Mouse (Mus musculus): ENCODE measurements around the gene Stac. TPM values are rescaled to one million over a fixed set of nuclear protein-coding genes. Genes with fewer than 3 reads are reported as not detected.

Gene Stac
- polyA plus RNA-seq, 1 experiment from 2014 or later = 2.3 TPM

DNA sequence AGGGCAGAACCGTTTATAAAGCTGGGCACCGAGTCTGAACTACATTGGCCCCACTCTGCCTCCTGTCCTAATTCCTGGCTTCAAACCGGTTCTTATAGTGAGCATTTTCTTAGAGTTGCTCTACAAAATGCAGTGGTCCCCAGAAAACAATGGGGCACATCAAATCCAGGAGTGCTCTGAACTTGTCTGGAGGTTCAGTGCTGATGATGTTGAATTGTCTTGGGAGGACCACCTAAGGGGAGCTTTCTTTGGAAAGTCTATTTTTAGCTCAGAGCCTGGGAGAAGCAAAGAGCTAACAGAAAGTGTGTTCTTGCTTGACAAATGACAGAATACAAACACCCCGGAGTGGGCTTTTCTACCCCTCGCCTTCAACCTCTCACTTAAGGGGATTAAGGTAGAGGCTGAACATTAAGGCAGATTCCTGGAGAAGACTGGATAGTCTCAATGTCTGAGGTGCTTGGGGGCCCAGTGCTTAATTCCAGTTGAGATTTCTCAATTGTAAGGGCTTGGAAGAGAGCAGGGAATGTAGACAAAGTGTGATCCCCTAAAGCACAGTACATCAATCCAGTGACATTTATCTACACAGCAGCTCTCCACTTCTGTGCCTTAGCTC, 34.9 kb upstream of the Stac start:
- H3K27ac ChIP-seq = no peak overlapping the region

DNA sequence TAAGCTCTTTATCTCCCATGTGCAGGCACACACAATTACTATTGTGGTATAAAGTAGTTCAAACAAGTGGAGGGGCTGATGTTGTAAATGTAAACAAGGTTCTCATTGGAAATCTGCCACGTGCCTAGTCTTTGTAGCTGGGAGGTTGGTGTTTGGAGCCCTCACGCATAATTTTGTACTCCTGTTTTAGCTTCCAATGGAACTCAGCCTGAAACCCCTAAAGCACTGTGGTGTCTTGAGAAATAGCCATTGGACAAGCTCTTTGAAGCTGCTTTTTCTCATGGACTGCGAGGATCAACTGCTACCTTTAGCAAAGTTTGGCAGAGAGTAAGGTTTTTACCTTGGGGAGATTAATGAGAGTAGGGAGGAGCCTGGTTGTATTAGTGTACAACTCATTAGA, 24.3 kb upstream of the Stac start:
- Histone ChIP-seq H3K27me3 (ENCODE audit: insufficient read depth, low read length) (no peaks in the 10 kb centered on the region), H3K9ac (ENCODE audit: low read depth, low read length) (no peak overlapping the region), H3K4me2 (ENCODE audit: low read length) (no peak overlapping the region), H3K36me3 (ENCODE audit: insufficient read depth, low read length) (no peaks in the 10 kb centered on the region), H3K4me3 (replicated peaks; ENCODE audit: low read depth, low read length) (no peak overlapping the region), H3K9me3 (replicated peaks; ENCODE audit: low read length) (no peaks in the 10 kb centered on the region), H3K27ac (no peak overlapping the region), H3K4me1 (replicated peaks; ENCODE audit: insufficient read depth, low read length) (no peaks in the 10 kb centered on the region)
- no peak for ATAC-seq (replicated peaks; ENCODE audit: low FRiP score, low read depth)
- TF ChIP-seq CTCF (IDR thresholded peaks at IDR 0.05; ENCODE audit: low read depth) = no peak
- WGBS = 60% methylated on average over 3 of the region's 3 CpGs
- DNase-seq (ENCODE audit: low spot score) = no peak

More for the DNA sequence above, 34.9 kb upstream of the Stac start:
- no peak overlapping the region for H3K4me3 ChIP-seq (replicated peaks; ENCODE audit: low read depth, low read length)
- WGBS = 62% methylated on average over 5 of the region's 5 CpGs
- no peaks in the 10 kb centered on the region for H3K4me1 ChIP-seq (replicated peaks; ENCODE audit: insufficient read depth, low read length)
- no peaks in the 10 kb centered on the region for H3K9me3 ChIP-seq (replicated peaks; ENCODE audit: low read length)
- H3K36me3 ChIP-seq (ENCODE audit: insufficient read depth, low read length) = no peaks in the 10 kb centered on the region
- H3K4me2 ChIP-seq (ENCODE audit: low read length) = no peak overlapping the region
- H3K9ac ChIP-seq (ENCODE audit: low read depth, low read length) = no peak overlapping the region
- DNase-seq (ENCODE audit: low spot score) (no peak), ATAC-seq (replicated peaks; ENCODE audit: low FRiP score, low read depth) (no peak)
- no peak for TF ChIP-seq CTCF (IDR thresholded peaks at IDR 0.05; ENCODE audit: low read depth)
- H3K27me3 ChIP-seq (ENCODE audit: insufficient read depth, low read length) = no peaks in the 10 kb centered on the region

DNA sequence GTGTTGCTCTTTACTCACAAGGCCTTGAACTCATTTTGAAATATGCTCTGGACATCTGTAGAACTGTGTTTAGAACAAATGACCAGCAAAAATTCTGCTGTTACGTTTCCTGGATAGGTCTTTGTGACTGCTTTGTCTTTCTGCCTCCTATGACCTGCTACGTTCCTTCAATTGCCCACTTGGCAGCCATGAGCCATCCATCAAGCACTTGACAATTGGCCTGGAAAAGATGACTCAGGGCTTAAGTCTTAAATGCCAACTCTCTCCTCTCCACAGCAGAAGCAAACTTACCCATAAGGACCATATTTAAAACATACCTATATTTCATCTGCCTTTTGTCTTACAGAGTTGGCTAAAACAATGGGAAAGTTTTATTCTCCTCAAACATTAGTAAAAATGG, 10.0 kb upstream of the Stac start:
- H3K27ac ChIP-seq = no peak overlapping the region
- WGBS = 41% methylated on average over 2 of the region's 2 CpGs
- no peak for ATAC-seq (replicated peaks; ENCODE audit: low FRiP score, low read depth)
- no peak for DNase-seq (ENCODE audit: low spot score)
- no peaks in the 10 kb centered on the region for H3K9me3 ChIP-seq (replicated peaks; ENCODE audit: low read length)
- H3K9ac ChIP-seq (ENCODE audit: low read depth, low read length) = no peak overlapping the region
- no peaks in the 10 kb centered on the region for H3K36me3 ChIP-seq (ENCODE audit: insufficient read depth, low read length)
- no peak for TF ChIP-seq CTCF (IDR thresholded peaks at IDR 0.05; ENCODE audit: low read depth)
- no peaks in the 10 kb centered on the region for H3K27me3 ChIP-seq (ENCODE audit: insufficient read depth, low read length)
- no peaks in the 10 kb centered on the region for H3K4me1 ChIP-seq (replicated peaks; ENCODE audit: insufficient read depth, low read length)
- H3K4me3 ChIP-seq (replicated peaks; ENCODE audit: low read depth, low read length) = no peak overlapping the region
- H3K4me2 ChIP-seq (ENCODE audit: low read length) = no peak overlapping the region

DNA sequence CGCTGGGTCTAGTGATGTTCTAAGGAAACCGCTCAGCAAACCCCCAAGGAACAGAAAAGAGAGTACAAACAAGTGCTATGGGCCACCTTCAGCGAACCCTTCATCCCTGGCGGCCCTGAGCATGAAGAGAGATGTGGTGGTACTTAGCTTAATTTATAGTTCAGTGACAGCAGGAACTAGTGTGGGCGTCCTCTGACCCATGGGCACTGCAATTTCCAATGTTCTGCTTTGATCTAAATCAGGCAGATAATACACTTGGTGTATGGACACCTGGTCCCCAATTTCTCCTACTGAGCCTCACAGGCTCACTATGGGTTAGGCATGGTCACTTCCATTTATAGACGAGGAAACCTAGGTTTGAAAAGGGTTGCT, 322 bp upstream of the Stac start:
- DNase-seq (ENCODE audit: low spot score) = peak; percentile 12
- 0 out of 2 replicates have a peak overlapping the region, but pooled peaks have one; percentile 38 for H3K9ac ChIP-seq (ENCODE audit: low read depth, low read length)
- 4% methylated on average over 6 of the region's 6 CpGs for WGBS

DNA sequence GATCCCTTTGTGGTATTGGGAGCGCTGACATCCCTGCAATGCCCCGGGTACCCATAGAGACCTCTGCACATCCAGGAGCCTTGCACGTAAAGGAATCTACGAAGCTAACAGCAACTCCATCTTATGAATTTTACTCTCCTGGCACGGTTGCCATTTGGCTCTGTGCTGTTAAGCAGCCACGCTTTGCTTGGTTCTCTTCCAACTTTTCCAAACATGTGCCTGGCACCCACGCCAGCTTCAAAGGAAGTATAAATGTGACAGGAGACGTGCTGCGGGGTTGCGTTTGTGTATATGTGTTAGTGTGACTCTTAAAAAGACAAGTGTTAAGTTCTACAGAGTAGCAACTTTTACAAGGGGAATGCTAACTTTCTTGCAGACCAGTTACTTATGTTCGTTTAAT, 1.0 kb downstream of the Stac start:
- Histone ChIP-seq H3K9ac (ENCODE audit: low read depth, low read length) (no peak overlapping the region), H3K4me2 (ENCODE audit: low read length) (no peak overlapping the region), H3K4me3 (replicated peaks; ENCODE audit: low read depth, low read length) (no peak overlapping the region; the same call in 1 of the 2 replicates), H3K36me3 (ENCODE audit: insufficient read depth, low read length) (no peaks in the 10 kb centered on the region), H3K9me3 (replicated peaks; ENCODE audit: low read length) (no peaks in the 10 kb centered on the region), H3K4me1 (replicated peaks; ENCODE audit: insufficient read depth, low read length) (no peaks in the 10 kb centered on the region; the same call in 1 of the 2 replicates), H3K27me3 (ENCODE audit: insufficient read depth, low read length) (no peaks in the 10 kb centered on the region), H3K27ac (no peak overlapping the region)
- no peak for TF ChIP-seq CTCF (IDR thresholded peaks at IDR 0.05; ENCODE audit: low read depth)
- WGBS = 72% methylated on average over 11 of the region's 11 CpGs
- DNase-seq (ENCODE audit: low spot score) = no peak
- no peak for ATAC-seq (replicated peaks; ENCODE audit: low FRiP score, low read depth)

More for the DNA sequence above, 322 bp upstream of the Stac start:
- H3K27ac ChIP-seq = no peak overlapping the region
- no peaks in the 10 kb centered on the region; the same call in 1 of the 2 replicates for H3K4me1 ChIP-seq (replicated peaks; ENCODE audit: insufficient read depth, low read length)
- TF ChIP-seq CTCF (IDR thresholded peaks at IDR 0.05; ENCODE audit: low read depth) = no peak
- no peaks in the 10 kb centered on the region for H3K27me3 ChIP-seq (ENCODE audit: insufficient read depth, low read length)
- H3K36me3 ChIP-seq (ENCODE audit: insufficient read depth, low read length) = no peaks in the 10 kb centered on the region
- no peak; the same call in 1 of the 2 replicates for ATAC-seq (replicated peaks; ENCODE audit: low FRiP score, low read depth)
- peak overlapping the region; percentile 40 for H3K4me3 ChIP-seq (replicated peaks; ENCODE audit: low read depth, low read length)
- H3K4me2 ChIP-seq (ENCODE audit: low read length) = peak overlapping the region; percentile 87
- H3K9me3 ChIP-seq (replicated peaks; ENCODE audit: low read length) = no peaks in the 10 kb centered on the region

DNA sequence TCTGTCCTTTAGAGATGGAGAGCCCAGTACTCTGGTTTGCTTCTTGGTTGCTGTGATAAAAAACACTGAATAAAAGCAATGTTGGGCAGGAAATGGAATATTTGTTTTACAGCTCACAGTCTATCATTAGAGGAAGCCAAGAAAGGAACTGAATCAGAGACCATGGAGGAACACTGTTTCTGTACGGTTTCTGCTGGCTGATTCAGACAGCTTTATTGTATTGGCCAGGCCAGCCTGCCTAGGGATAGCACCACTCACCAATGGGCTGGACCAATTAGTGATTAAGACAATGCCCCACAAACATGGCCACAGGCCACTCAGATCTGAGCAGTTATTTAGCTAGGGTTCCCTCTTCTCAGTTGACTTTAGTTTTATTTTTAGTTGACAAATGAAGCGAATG, 6.0 kb downstream of the Stac start:
- no peak for DNase-seq (ENCODE audit: low spot score)
- H3K4me2 ChIP-seq (ENCODE audit: low read length) = no peak overlapping the region
- no peaks in the 10 kb centered on the region for H3K4me1 ChIP-seq (replicated peaks; ENCODE audit: insufficient read depth, low read length)
- WGBS = 63% methylated on average over 2 of the region's 2 CpGs
- no peaks in the 10 kb centered on the region for H3K36me3 ChIP-seq (ENCODE audit: insufficient read depth, low read length)
- H3K9ac ChIP-seq (ENCODE audit: low read depth, low read length) = no peak overlapping the region
- no peak overlapping the region for H3K27ac ChIP-seq
- TF ChIP-seq CTCF (IDR thresholded peaks at IDR 0.05; ENCODE audit: low read depth) = no peak
- no peak overlapping the region for H3K4me3 ChIP-seq (replicated peaks; ENCODE audit: low read depth, low read length)
- H3K27me3 ChIP-seq (ENCODE audit: insufficient read depth, low read length) = no peaks in the 10 kb centered on the region
- no peak for ATAC-seq (replicated peaks; ENCODE audit: low FRiP score, low read depth)
- no peaks in the 10 kb centered on the region for H3K9me3 ChIP-seq (replicated peaks; ENCODE audit: low read length)

DNA sequence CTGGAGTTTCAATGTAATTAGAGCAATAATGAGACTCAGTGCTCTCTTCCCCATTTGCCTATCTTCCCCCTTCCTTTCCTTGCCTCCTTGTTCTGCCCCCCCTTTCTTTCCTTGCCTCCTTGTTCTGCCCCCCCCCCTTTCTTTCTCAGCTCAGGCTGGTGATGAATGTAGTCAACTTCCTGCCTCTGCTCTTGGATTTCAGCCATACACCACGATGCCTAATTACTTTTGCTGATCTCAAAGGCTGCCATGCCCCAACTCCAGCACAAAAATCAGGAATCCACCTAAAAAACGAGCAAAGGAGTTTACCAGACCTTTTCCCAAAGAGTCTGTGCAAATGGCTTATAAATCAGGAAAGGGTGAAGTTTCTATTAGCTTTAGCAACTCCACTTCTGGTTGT, 10.6 kb downstream of the Stac start:
- no peak overlapping the region for H3K27ac ChIP-seq
- WGBS = 10% methylated on average over 2 of the region's 2 CpGs
- no peaks in the 10 kb centered on the region for H3K36me3 ChIP-seq (ENCODE audit: insufficient read depth, low read length)
- H3K9ac ChIP-seq (ENCODE audit: low read depth, low read length) = no peak overlapping the region
- no peaks in the 10 kb centered on the region for H3K9me3 ChIP-seq (replicated peaks; ENCODE audit: low read length)
- no peaks in the 10 kb centered on the region for H3K27me3 ChIP-seq (ENCODE audit: insufficient read depth, low read length)
- DNase-seq (ENCODE audit: low spot score) (no peak), ATAC-seq (replicated peaks; ENCODE audit: low FRiP score, low read depth) (no peak)
- H3K4me1 ChIP-seq (replicated peaks; ENCODE audit: insufficient read depth, low read length) = no peaks in the 10 kb centered on the region
- no peak for TF ChIP-seq CTCF (IDR thresholded peaks at IDR 0.05; ENCODE audit: low read depth)
- no peak overlapping the region for H3K4me2 ChIP-seq (ENCODE audit: low read length)
- H3K4me3 ChIP-seq (replicated peaks; ENCODE audit: low read depth, low read length) = no peak overlapping the region

All from kidney, postnatal 0 days (tissue).